Mouse (Mus musculus): ENCODE results near the gene Mrpl30.

DNA sequence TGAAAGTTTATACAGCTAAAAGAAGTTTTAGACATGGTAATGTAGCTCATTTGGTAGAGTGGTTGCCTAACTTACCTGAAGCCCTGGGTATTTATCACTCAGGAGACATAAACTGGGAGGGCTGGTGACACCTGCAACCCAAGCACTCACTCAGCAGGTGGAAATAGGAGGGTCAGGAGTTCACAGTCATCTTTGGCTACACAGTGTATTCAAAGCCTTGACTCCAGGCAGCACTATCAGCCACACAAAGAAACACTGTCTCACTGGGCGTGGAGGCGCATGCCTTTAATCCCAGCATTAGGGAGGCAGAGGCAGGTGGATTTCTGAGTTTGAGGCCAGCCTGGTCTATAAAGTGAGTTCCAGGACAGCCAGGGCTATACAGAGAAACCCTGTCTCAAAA is 22.5 kb downstream of the Mrpl30 start:
- TF ChIP-seq EP300 (IDR thresholded peaks at IDR 0.05; ENCODE audit: low read depth) (no peak), CTCF (IDR thresholded peaks at IDR 0.05; ENCODE audit: low read depth) (no peak)
